In genomic region chr7:133101070-133101469, GRCm38 (mm10) we compare ENCODE assay signal across 25 mouse cellular contexts. TPM values are rescaled to one million over a fixed set of nuclear protein-coding genes. Genes with fewer than 3 reads are reported as not detected.
DNase-seq lines count a peak whose midpoint lies in the region; ATAC-seq and TF ChIP-seq lines count a peak whose summit lies in the region.
"Had no signal": no experiment of that assay in that cellular context is flagged by ENCODE, and none has a peak within 500 bp of the region (broad histone marks: within the 10 kb centered on the region; RNA-seq: fewer than 3 reads in every experiment).

No protein-coding gene starts in this region.

- H3K9ac ChIP-seq in forebrain, embryonic 15.5 days (replicated peaks) = no peak overlapping the region
- H3K9ac ChIP-seq in forebrain, embryonic 16.5 days (replicated peaks; ENCODE audit: low read depth, low read length) = no peak overlapping the region
- H3K9ac ChIP-seq in heart, adult 2 months (ENCODE audit: low read depth, low read length) = no peak overlapping the region
- no peak overlapping the region for H3K9ac ChIP-seq in heart, postnatal 0 days (replicated peaks; ENCODE audit: low read depth, low read length)
- H3K9ac ChIP-seq: embryonic facial prominence, embryonic 13.5 days; forebrain, embryonic 12.5 days; hindbrain, embryonic 15.5 days had no signal

- H3K27me3 ChIP-seq in forebrain, embryonic 15.5 days = no peaks in the 10 kb centered on the region
- no peaks in the 10 kb centered on the region for H3K27me3 ChIP-seq in forebrain, embryonic 16.5 days (replicated peaks; ENCODE audit: control insufficient read depth, insufficient read depth, low read length)
- no peaks in the 10 kb centered on the region for H3K27me3 ChIP-seq in heart, adult 2 months (ENCODE audit: control insufficient read depth, insufficient read depth, low read length)
- no peaks in the 10 kb centered on the region for H3K27me3 ChIP-seq in heart, embryonic 10.5 days (ENCODE audit: insufficient read depth, poor library complexity, severe bottlenecking)
- no peaks in the 10 kb centered on the region for H3K27me3 ChIP-seq in heart, postnatal 0 days (ENCODE audit: control insufficient read depth, insufficient read depth, low read length)
- no peaks in the 10 kb centered on the region for H3K27me3 ChIP-seq in E14TG2a.4 (ENCODE audit: insufficient read depth, low read length)
- H3K27me3 ChIP-seq: embryonic facial prominence, embryonic 13.5 days; forebrain, embryonic 12.5 days; hindbrain, embryonic 15.5 days; Patski had no signal

- no peak overlapping the region for H3K4me3 ChIP-seq in forebrain, embryonic 15.5 days
- H3K4me3 ChIP-seq in forebrain, embryonic 16.5 days (replicated peaks; ENCODE audit: low read length) = no peak overlapping the region
- H3K4me3 ChIP-seq in heart, adult 2 months = no peak overlapping the region
- no peak overlapping the region for H3K4me3 ChIP-seq in heart, embryonic 10.5 days
- no peak overlapping the region for H3K4me3 ChIP-seq in heart, postnatal 0 days (ENCODE audit: low read depth, low read length)
- peak overlapping the region; percentile 46 for H3K4me3 ChIP-seq in E14TG2a.4 (replicated peaks; ENCODE audit: low read length)
- H3K4me3 ChIP-seq: embryonic facial prominence, embryonic 13.5 days; forebrain, embryonic 12.5 days; hindbrain, embryonic 10.5 days; hindbrain, embryonic 15.5 days had no signal

- DNase-seq in heart, adult 2 months = peak in 1 of 2 experiments; percentile 27
- DNase-seq in heart, embryonic 10.5 days (ENCODE audit: low spot score) = no peak
- peak; percentile 23 for DNase-seq in heart, postnatal 0 days (ENCODE audit: low spot score)
- DNase-seq in heart, postnatal 14 days = no peak
- DNase-seq in Muller cell, postnatal 12 days (ENCODE audit: inconsistent ontology term) = no peak
- DNase-seq: adrenal gland, postnatal 14 days; B cell, adult 2 months; cerebellum, adult 11-12 months; cerebellum, adult 9-10 months; cerebellum, postnatal 25 days; kidney, adult 8-10 months had no signal

- intact Hi-C loops in heart, adult 2 months (cut with DNase I) = no loop called here
- intact Hi-C loops in heart, postnatal 14 days (cut with DNase I) = no loop called here

- H3K79me2 ChIP-seq in heart, adult 2 months (replicated peaks; ENCODE audit: control insufficient read depth, insufficient read depth, low read length) = peaks cover 4% of the 10 kb centered on the region

- 0 out of 2 replicates have a peak overlapping the region, but pooled peaks have one; percentile 5 for H3K27ac ChIP-seq in forebrain, embryonic 15.5 days (replicated peaks)
- H3K27ac ChIP-seq in forebrain, embryonic 16.5 days (ENCODE audit: low read length) = no peak overlapping the region
- no peak overlapping the region for H3K27ac ChIP-seq in heart, adult 2 months
- no peak overlapping the region for H3K27ac ChIP-seq in heart, embryonic 10.5 days
- 0 out of 2 replicates have a peak overlapping the region, but pooled peaks have one; percentile 22 for H3K27ac ChIP-seq in heart, postnatal 0 days (ENCODE audit: low read depth)
- H3K27ac ChIP-seq: embryonic facial prominence, embryonic 13.5 days; forebrain, embryonic 12.5 days; hindbrain, embryonic 10.5 days; hindbrain, embryonic 15.5 days had no signal

- TF ChIP-seq EP300 in heart, adult 2 months (IDR thresholded peaks at IDR 0.05; ENCODE audit: insufficient read depth, low read depth, low read length) = peak; percentile 26; the same call in 1 of the 2 replicates
- no peak for TF ChIP-seq EP300 in heart, postnatal 0 days (IDR thresholded peaks at IDR 0.05; ENCODE audit: low read depth)

- H3K36me3 ChIP-seq in forebrain, embryonic 15.5 days = no peaks in the 10 kb centered on the region
- H3K36me3 ChIP-seq in forebrain, embryonic 16.5 days (ENCODE audit: control insufficient read depth, insufficient read depth) = no peaks in the 10 kb centered on the region
- H3K36me3 ChIP-seq in heart, adult 2 months (ENCODE audit: control insufficient read depth, insufficient read depth, low read length) = peaks cover 7% of the 10 kb centered on the region; the same call in 1 of the 2 replicates
- H3K36me3 ChIP-seq in heart, embryonic 10.5 days = 0 out of 2 replicates have a peak, but pooled peaks cover 4% of the 10 kb centered on the region
- H3K36me3 ChIP-seq in heart, postnatal 0 days (replicated peaks; ENCODE audit: control insufficient read depth, insufficient read depth, low read length) = no peaks in the 10 kb centered on the region
- H3K36me3 ChIP-seq in E14TG2a.4 (ENCODE audit: insufficient read depth, low read length) = peaks cover 91% of the 10 kb centered on the region
- H3K36me3 ChIP-seq: hindbrain, embryonic 15.5 days had no signal

- 58% methylated on average over 6 of the region's 6 CpGs for WGBS in forebrain, embryonic 15.5 days
- WGBS in forebrain, embryonic 16.5 days = 64% methylated on average over 6 of the region's 6 CpGs
- 59% methylated on average over 6 of the region's 6 CpGs for WGBS in heart, adult 2 months
- 86% methylated on average over 6 of the region's 6 CpGs for WGBS in heart, embryonic 10.5 days
- 73% methylated on average over 6 of the region's 6 CpGs for WGBS in heart, postnatal 0 days

- no peak overlapping the region for H3K4me2 ChIP-seq in forebrain, embryonic 15.5 days (replicated peaks)
- H3K4me2 ChIP-seq in forebrain, embryonic 16.5 days (ENCODE audit: low read length) = no peak overlapping the region
- H3K4me2 ChIP-seq in heart, postnatal 0 days (ENCODE audit: low read depth, low read length) = no peak overlapping the region
- H3K4me2 ChIP-seq: embryonic facial prominence, embryonic 13.5 days; forebrain, embryonic 12.5 days; hindbrain, embryonic 15.5 days had no signal

- peaks cover 34% of the 10 kb centered on the region for H3K4me1 ChIP-seq in forebrain, embryonic 15.5 days
- peaks cover 16% of the 10 kb centered on the region for H3K4me1 ChIP-seq in forebrain, embryonic 16.5 days (replicated peaks; ENCODE audit: control insufficient read depth, insufficient read depth, low read length)
- peaks cover 32% of the 10 kb centered on the region for H3K4me1 ChIP-seq in heart, adult 2 months (ENCODE audit: control insufficient read depth, insufficient read depth, low read length)
- peaks cover 70% of the 10 kb centered on the region for H3K4me1 ChIP-seq in heart, embryonic 10.5 days
- H3K4me1 ChIP-seq in heart, postnatal 0 days (ENCODE audit: control insufficient read depth, insufficient read depth) = peaks cover 39% of the 10 kb centered on the region
- peaks cover 97% of the 10 kb centered on the region for H3K4me1 ChIP-seq in E14TG2a.4 (replicated peaks; ENCODE audit: low read depth, low read length)

- no peak for ATAC-seq in forebrain, embryonic 15.5 days (replicated peaks)
- ATAC-seq in forebrain, embryonic 16.5 days = no peak
- peak; percentile 31 for ATAC-seq in heart, postnatal 0 days (ENCODE audit: insufficient read depth, low read depth)
- ATAC-seq: activated CD4-positive, CD25-positive, alpha-beta regulatory T cell, adult 4 months; CD4-positive, CD25-positive, alpha-beta regulatory T cell, adult 4 months; inflammation-experienced regulatory T-cells, adult 6 months; intestine, postnatal 0 days; Patski had no signal

- H3K9me3 ChIP-seq in forebrain, embryonic 15.5 days = no peaks in the 10 kb centered on the region
- no peaks in the 10 kb centered on the region for H3K9me3 ChIP-seq in forebrain, embryonic 16.5 days (ENCODE audit: control insufficient read depth, low read length)
- H3K9me3 ChIP-seq in heart, embryonic 10.5 days = no peaks in the 10 kb centered on the region
- no peaks in the 10 kb centered on the region for H3K9me3 ChIP-seq in heart, postnatal 0 days (replicated peaks; ENCODE audit: control insufficient read depth, low read length)
- no peaks in the 10 kb centered on the region for H3K9me3 ChIP-seq in E14TG2a.4 (ENCODE audit: low read length)
- H3K9me3 ChIP-seq: embryonic facial prominence, embryonic 13.5 days; forebrain, embryonic 12.5 days; hindbrain, embryonic 10.5 days; hindbrain, embryonic 15.5 days had no signal

- TF ChIP-seq POLR2A in heart, adult 2 months (IDR thresholded peaks at IDR 0.05; ENCODE audit: insufficient read depth, low read depth, low read length) = no peak

- TF ChIP-seq CTCF in heart, adult 2 months (IDR thresholded peaks at IDR 0.05) = no peak
- no peak for TF ChIP-seq CTCF in heart, postnatal 0 days (IDR thresholded peaks at IDR 0.05; ENCODE audit: low read depth)
- no peak for TF ChIP-seq CTCF in E14TG2a.4 (conservative IDR thresholded peaks at IDR 0.05; ENCODE audit: low read length)

RNA-seq across cellular contexts. Expression of gene Fgfr2, which starts 22.1 kb away (rescaled TPM):
- polyA plus RNA-seq in forebrain, embryonic 15.5 days (2015; fragmentation: Nextera tagmentation; extraction: Ambion mirVana) = 43.5 and 48.1 TPM in 2 replicates
- 39.2 and 52.1 TPM in 2 replicates for polyA plus RNA-seq in forebrain, embryonic 16.5 days (2015; fragmentation: Nextera tagmentation; extraction: Ambion mirVana)
- 1 to 10 TPM; 1.1 to 1.3 TPM for total RNA-seq in heart, adult 2 months (2021)
- 2.0 and 2.2 TPM in 2 replicates for polyA plus RNA-seq in heart, adult 2 months (2012; rRNA removed)
- 23.6 and 46.6 TPM in 2 replicates for polyA plus RNA-seq in heart, embryonic 10.5 days (2016; fragmentation: Nextera tagmentation; extraction: Ambion mirVana)
- 10.0 and 11.5 TPM in 2 replicates for total RNA-seq in heart, postnatal 0 days (2014; rRNA removed; ENCODE audit: low replicate concordance)
- 3.8 TPM in 2 replicates for polyA plus RNA-seq in heart, postnatal 0 days (2015; fragmentation: Nextera tagmentation; extraction: Ambion mirVana)
- 1 to 10 TPM; 2.1 to 3.9 TPM for total RNA-seq in heart, postnatal 14 days (2021)
- total RNA-seq: granulocyte monocyte progenitor cell, adult 5-6 weeks; MEL had no signal
- polyA plus RNA-seq: activated CD4-positive, CD25-positive, alpha-beta regulatory T cell, adult 4 months; CD4-positive, CD25-positive, alpha-beta regulatory T cell, adult 4 months had no signal

RNA-seq across cellular contexts. Expression of gene Ctbp2, which starts 23.1 kb away (rescaled TPM):
- polyA plus RNA-seq in forebrain, embryonic 15.5 days (2015; fragmentation: Nextera tagmentation; extraction: Ambion mirVana) = 80.3 and 87.4 TPM in 2 replicates
- polyA plus RNA-seq in forebrain, embryonic 16.5 days (2015; fragmentation: Nextera tagmentation; extraction: Ambion mirVana) = 74.6 and 85.2 TPM in 2 replicates
- 10 to 100 TPM; 28.1 to 28.3 TPM for total RNA-seq in heart, adult 2 months (2021)
- 22.8 and 28.5 TPM in 2 replicates for polyA plus RNA-seq in heart, adult 2 months (2012; rRNA removed)
- polyA plus RNA-seq in heart, embryonic 10.5 days (2016; fragmentation: Nextera tagmentation; extraction: Ambion mirVana) = 60.1 and 75.7 TPM in 2 replicates
- 66.6 and 71.3 TPM in 2 replicates for total RNA-seq in heart, postnatal 0 days (2014; rRNA removed; ENCODE audit: low replicate concordance)
- 27.0 and 27.9 TPM in 2 replicates for polyA plus RNA-seq in heart, postnatal 0 days (2015; fragmentation: Nextera tagmentation; extraction: Ambion mirVana)
- total RNA-seq in heart, postnatal 14 days (2021) = 10 to 100 TPM; 35.8 to 35.9 TPM

Comparison
In these comparisons a context has a peak if more than half of its experiments do, and no peak if none do; other contexts are left out.
1. H3K27ac ChIP-seq: peak in forebrain, embryonic 15.5 days (single experiment) and heart, postnatal 0 days (single experiment); none in forebrain, embryonic 16.5 days (single experiment), heart, adult 2 months (single experiment) and heart, embryonic 10.5 days (single experiment).